8 mouse cellular contexts compared by ENCODE assay signal in the genomic region with DNA sequence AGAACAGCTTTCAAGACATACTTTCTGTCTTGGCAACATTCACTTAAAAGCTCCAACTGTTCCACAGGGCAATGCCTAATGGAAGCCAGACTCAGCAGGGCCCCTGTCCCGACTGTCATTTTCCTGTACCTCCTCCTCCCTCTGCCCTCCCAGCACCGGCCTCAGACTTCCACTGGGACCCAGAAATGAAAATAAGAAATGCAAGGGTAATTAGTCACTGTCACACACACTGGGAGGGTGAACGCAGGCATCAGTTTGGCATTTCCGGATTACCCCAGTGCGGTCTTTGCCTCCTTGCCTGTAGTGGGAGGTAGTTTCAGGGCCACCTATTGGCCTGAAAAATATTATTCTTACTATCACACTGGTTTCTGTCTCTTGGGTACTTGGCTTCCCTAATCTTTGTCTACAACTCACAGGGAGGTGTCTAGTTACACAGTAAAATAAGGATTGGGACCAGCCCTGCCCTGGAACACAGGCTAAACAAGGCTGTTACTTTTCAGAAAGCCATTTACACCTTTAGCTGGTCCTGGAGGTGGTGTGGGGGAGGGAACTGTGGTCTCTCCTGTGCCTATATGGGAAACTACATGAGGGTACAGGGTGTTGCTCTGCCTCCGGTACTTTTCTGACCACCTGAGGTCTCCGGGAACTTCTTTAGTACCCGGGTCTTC.
DNase-seq lines count a peak whose midpoint lies in the region; ATAC-seq and TF ChIP-seq lines count a peak whose summit lies in the region.

No protein-coding gene starts in this region.

- no peak overlapping the region for H3K4me2 ChIP-seq in lung, embryonic 15.5 days
- H3K4me2 ChIP-seq in embryonic facial prominence, embryonic 12.5 days (replicated peaks), result no peak overlapping the region
- H3K4me2 ChIP-seq in myocyte (ENCODE audit: low read depth), result peak overlapping the region; percentile 44

- no peak overlapping the region for H3K4me3 ChIP-seq in lung, embryonic 15.5 days
- no peak overlapping the region for H3K4me3 ChIP-seq in embryonic facial prominence, embryonic 12.5 days
- no peak overlapping the region for H3K4me3 ChIP-seq in myocyte

- H3K27me3 ChIP-seq in lung, embryonic 15.5 days, result no peaks in the 10 kb centered on the region
- no peaks in the 10 kb centered on the region for H3K27me3 ChIP-seq in embryonic facial prominence, embryonic 12.5 days
- H3K27me3 ChIP-seq in myocyte (ENCODE audit: control insufficient read depth, insufficient read depth, insufficient read length), result no peaks in the 10 kb centered on the region

- no peaks in the 10 kb centered on the region for H3K9me3 ChIP-seq in lung, embryonic 15.5 days
- H3K9me3 ChIP-seq in embryonic facial prominence, embryonic 12.5 days, result no peaks in the 10 kb centered on the region

- 31% methylated on average over 8 of the region's 8 CpGs for WGBS in lung, embryonic 15.5 days
- WGBS in embryonic facial prominence, embryonic 12.5 days, result 39% methylated on average over 8 of the region's 8 CpGs

- no peak overlapping the region for H3K9ac ChIP-seq in lung, embryonic 15.5 days
- no peak overlapping the region for H3K9ac ChIP-seq in embryonic facial prominence, embryonic 12.5 days

- no peak overlapping the region for H3ac ChIP-seq in myocyte (ENCODE audit: control insufficient read depth, insufficient read length)

- no peaks in the 10 kb centered on the region for H3K79me2 ChIP-seq in myocyte (ENCODE audit: control insufficient read depth, insufficient read depth)

- peaks cover 19% of the 10 kb centered on the region for H3K4me1 ChIP-seq in lung, embryonic 15.5 days
- H3K4me1 ChIP-seq in embryonic facial prominence, embryonic 12.5 days, result peaks cover 23% of the 10 kb centered on the region

- H3K36me3 ChIP-seq in lung, embryonic 15.5 days, result peaks cover 58% of the 10 kb centered on the region
- H3K36me3 ChIP-seq in embryonic facial prominence, embryonic 12.5 days, result peaks cover 84% of the 10 kb centered on the region
- peaks cover 9% of the 10 kb centered on the region for H3K36me3 ChIP-seq in myocyte (ENCODE audit: control insufficient read depth, insufficient read depth)

- no peak for TF ChIP-seq POLR2A in myocyte (IDR thresholded peaks at IDR 0.05; ENCODE audit: insufficient read length, low read depth)

- peak overlapping the region; percentile 58 for H3K27ac ChIP-seq in lung, embryonic 15.5 days
- peak overlapping the region; percentile 86 for H3K27ac ChIP-seq in embryonic facial prominence, embryonic 12.5 days

- ATAC-seq in lung, embryonic 15.5 days (ENCODE audit: borderline replicate concordance, extremely low read depth, low FRiP score, low TSS enrichment), result no peak
- 0 out of 2 replicates have a peak, but pooled peaks have one; percentile 43 for ATAC-seq in embryonic facial prominence, embryonic 12.5 days (ENCODE audit: insufficient number of reproducible peaks, insufficient read depth, low FRiP score, low TSS enrichment)

- DNase-seq in lung, postnatal 14 days, result no peak
- peak; percentile 40 for DNase-seq in kidney, adult 11 months
- no peak for DNase-seq in gastrocnemius, postnatal 25 days
- DNase-seq in left cerebral cortex, adult 18-20 months (ENCODE audit: low spot score in 2 of 2), result no peak
- DNase-seq in adrenal gland, postnatal 4 days (ENCODE audit: low spot score in 2 of 2), result no peak

TF ChIP-seq in myocyte, 11 proteins besides CTCF, POLR2A, EP300 and RAD21:
- no peak for TF ChIP-seq CEBPB (IDR thresholded peaks at IDR 0.05; ENCODE audit: insufficient read depth, poor library complexity, severe bottlenecking)
- TF ChIP-seq MYOD1 (IDR thresholded peaks at IDR 0.05; ENCODE audit: control insufficient read depth in 1 of 3, insufficient read length in 2 of 3, low read depth in 2 of 3), result no peak
- no peak for TF ChIP-seq USF1 (IDR thresholded peaks at IDR 0.05; ENCODE audit: low read depth)
- no peak for TF ChIP-seq SRF (IDR thresholded peaks at IDR 0.05; ENCODE audit: control insufficient read depth, insufficient read length, low read depth)
- TF ChIP-seq TCF12 (IDR thresholded peaks at IDR 0.05; ENCODE audit: insufficient read depth, poor library complexity, severe bottlenecking), result no peak
- no peak for TF ChIP-seq POLR2AphosphoS2 (IDR thresholded peaks at IDR 0.05; ENCODE audit: insufficient read length, low read depth)
- no peak for TF ChIP-seq REST (IDR thresholded peaks at IDR 0.05; ENCODE audit: insufficient read depth, insufficient read length)
